12 mouse cellular contexts compared by ENCODE assay signal in the genomic region with DNA sequence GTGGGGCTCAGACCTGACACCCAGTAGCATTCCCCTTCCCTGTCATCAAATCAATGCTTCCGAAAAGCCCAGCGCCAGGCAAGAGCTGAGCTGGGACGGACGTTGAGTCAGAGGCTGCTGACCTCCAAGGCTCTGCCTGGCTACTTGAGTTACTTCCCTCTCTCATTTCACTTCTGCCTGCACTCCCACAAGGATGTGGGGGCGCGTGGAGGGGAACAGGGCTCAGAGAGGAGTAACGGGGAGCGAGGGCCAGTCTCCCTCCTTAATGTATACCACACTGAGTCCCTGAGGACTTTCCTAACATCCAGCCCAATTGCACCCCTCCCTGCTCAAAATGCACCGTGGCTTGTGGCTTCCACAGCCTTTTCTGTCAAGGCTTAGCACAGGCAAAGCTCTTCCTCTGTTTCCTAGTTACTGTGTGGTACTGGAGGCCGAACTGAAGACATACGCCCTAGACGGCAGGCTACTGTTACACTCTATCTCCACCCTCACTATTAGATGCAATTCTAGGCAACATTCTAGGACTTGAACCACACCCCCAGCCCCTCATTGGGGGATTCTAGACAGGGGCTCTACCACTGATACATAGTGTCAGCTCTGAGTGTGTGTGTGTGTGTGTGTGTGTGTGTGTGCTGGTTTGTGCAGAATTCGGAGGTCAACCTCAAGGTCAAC. TPM values are rescaled to one million over a fixed set of nuclear protein-coding genes. Genes with fewer than 3 reads are reported as not detected.
A peak's percentile ranks its signal among the peaks of the same experiment; 100 is the strongest.
DNase-seq lines count a peak whose midpoint lies in the region; ATAC-seq and TF ChIP-seq lines count a peak whose summit lies in the region.
"Had no signal": no experiment of that assay in that cellular context is flagged by ENCODE, and none has a peak within 500 bp of the region (broad histone marks: within the 10 kb centered on the region; RNA-seq: fewer than 3 reads in every experiment).

No protein-coding gene starts in this region.

- no peak overlapping the region for H3K4me3 ChIP-seq in kidney, embryonic 16.5 days (ENCODE audit: low read length)
- no peak overlapping the region for H3K4me3 ChIP-seq in embryonic fibroblast, embryonic 13.5 days (ENCODE audit: insufficient read depth, low read length)
- no peak overlapping the region for H3K4me3 ChIP-seq in neural tube, embryonic 14.5 days (ENCODE audit: low read depth, low read length)
- H3K4me3 ChIP-seq: heart, embryonic 15.5 days; lung, embryonic 15.5 days had no signal

- 0 out of 2 replicates have a peak, but pooled peaks have one; percentile 24 for ATAC-seq in kidney, embryonic 16.5 days (ENCODE audit: low FRiP score, low TSS enrichment)
- no peak for ATAC-seq in neural tube, embryonic 14.5 days (ENCODE audit: low read depth)
- ATAC-seq: inflammation-experienced regulatory T-cells, adult 6 months had no signal

- no peaks in the 10 kb centered on the region for H3K9me3 ChIP-seq in kidney, embryonic 16.5 days (ENCODE audit: low read length)
- H3K9me3 ChIP-seq in neural tube, embryonic 14.5 days (ENCODE audit: control insufficient read depth, low read length): no peaks in the 10 kb centered on the region
- H3K9me3 ChIP-seq: heart, embryonic 15.5 days; lung, embryonic 15.5 days had no signal

- peaks cover 34% of the 10 kb centered on the region for H3K4me1 ChIP-seq in kidney, embryonic 16.5 days (ENCODE audit: insufficient read depth, low read length)
- H3K4me1 ChIP-seq in embryonic fibroblast, embryonic 13.5 days (ENCODE audit: control insufficient read depth, insufficient read depth, low read length): peaks cover 28% of the 10 kb centered on the region
- H3K4me1 ChIP-seq in neural tube, embryonic 14.5 days (ENCODE audit: control insufficient read depth, insufficient read depth, low read length): peaks cover 2% of the 10 kb centered on the region; the same call in 1 of the 2 replicates

- no peak for DNase-seq in kidney, adult 9 months
- DNase-seq in adrenal gland, postnatal 25 days: peak; percentile 43
- no peak for DNase-seq in spleen, postnatal 10 days (ENCODE audit: low spot score in 2 of 2)
- no peak for DNase-seq in cerebellum, postnatal 25 days
- DNase-seq: cerebellum, adult 9-10 months had no signal

- no peaks in the 10 kb centered on the region for H3K36me3 ChIP-seq in kidney, embryonic 16.5 days (ENCODE audit: insufficient read depth, low read length)
- H3K36me3 ChIP-seq in neural tube, embryonic 14.5 days (ENCODE audit: control insufficient read depth, insufficient read depth, low read length): no peaks in the 10 kb centered on the region
- H3K36me3 ChIP-seq: heart, embryonic 15.5 days; lung, embryonic 15.5 days had no signal

- TF ChIP-seq POLR2A in embryonic fibroblast, embryonic 13.5 days (IDR thresholded peaks at IDR 0.05; ENCODE audit: low read depth, low read length): peak; percentile 53

- no peaks in the 10 kb centered on the region for H3K27me3 ChIP-seq in kidney, embryonic 16.5 days (ENCODE audit: insufficient read depth, low read length)
- H3K27me3 ChIP-seq in neural tube, embryonic 14.5 days (ENCODE audit: control insufficient read depth, insufficient read depth, low read length): no peaks in the 10 kb centered on the region
- H3K27me3 ChIP-seq: heart, embryonic 15.5 days; lung, embryonic 15.5 days had no signal

- H3K4me2 ChIP-seq in kidney, embryonic 16.5 days (replicated peaks; ENCODE audit: low read depth, low read length): no peak overlapping the region; the same call in 1 of the 2 replicates
- H3K4me2 ChIP-seq in neural tube, embryonic 14.5 days (ENCODE audit: low read depth, low read length): no peak overlapping the region
- H3K4me2 ChIP-seq: heart, embryonic 15.5 days; lung, embryonic 15.5 days had no signal

- 31% methylated on average over 13 of the region's 13 CpGs for WGBS in kidney, embryonic 16.5 days
- 59% methylated on average over 13 of the region's 13 CpGs for WGBS in neural tube, embryonic 14.5 days

- H3K9ac ChIP-seq in kidney, embryonic 16.5 days (replicated peaks; ENCODE audit: low read length): no peak overlapping the region
- H3K9ac ChIP-seq in neural tube, embryonic 14.5 days (replicated peaks; ENCODE audit: low read depth, low read length): no peak overlapping the region
- H3K9ac ChIP-seq: heart, embryonic 15.5 days; lung, embryonic 15.5 days had no signal

- H3K27ac ChIP-seq in kidney, embryonic 16.5 days (ENCODE audit: low read length): peak overlapping the region; percentile 67
- H3K27ac ChIP-seq in embryonic fibroblast, embryonic 13.5 days (ENCODE audit: insufficient read depth, low read length): peak overlapping the region; percentile 87
- 0 out of 2 replicates have a peak overlapping the region, but pooled peaks have one; percentile 28 for H3K27ac ChIP-seq in neural tube, embryonic 14.5 days (ENCODE audit: low read depth, low read length)
- H3K27ac ChIP-seq: heart, embryonic 15.5 days; lung, embryonic 15.5 days had no signal

- TF ChIP-seq CTCF in embryonic fibroblast, embryonic 13.5 days (IDR thresholded peaks at IDR 0.05; ENCODE audit: borderline replicate concordance, insufficient read depth, low read length): no peak

RNA-seq across cellular contexts. Expression of a gene that starts 9.8 kb away (rescaled TPM):
- polyA plus RNA-seq in kidney, embryonic 16.5 days (2015; fragmentation: Nextera tagmentation; extraction: Ambion mirVana): 28.3 and 31.9 TPM in 2 replicates
- 26.6 and 29.1 TPM in 2 replicates for total RNA-seq in adrenal gland, postnatal 25 days (2021)
- 14.8 and 18.1 TPM in 2 replicates for polyA plus RNA-seq in embryonic fibroblast, embryonic 13.5 days (2011; ENCODE audit: insufficient read length, low read depth, missing spikeins)
- 32.9 and 34.9 TPM in 2 replicates for polyA plus RNA-seq in neural tube, embryonic 14.5 days (2014; fragmentation: Nextera tagmentation; extraction: Ambion mirVana)

RNA-seq across cellular contexts. Expression of a gene that starts 19.6 kb away (rescaled TPM):
- 4.4 and 4.9 TPM in 2 replicates for polyA plus RNA-seq in kidney, embryonic 16.5 days (2015; fragmentation: Nextera tagmentation; extraction: Ambion mirVana)
- 0.21 TPM in 1 of 2 replicates, not detected in the other for total RNA-seq in adrenal gland, postnatal 25 days (2021)
- polyA plus RNA-seq in embryonic fibroblast, embryonic 13.5 days (2011; ENCODE audit: insufficient read length, low read depth, missing spikeins): 1.9 and 3.4 TPM in 2 replicates
- 2.0 and 2.1 TPM in 2 replicates for polyA plus RNA-seq in neural tube, embryonic 14.5 days (2014; fragmentation: Nextera tagmentation; extraction: Ambion mirVana)

RNA-seq across cellular contexts. Expression of a gene that starts 40.7 kb away (rescaled TPM):
- polyA plus RNA-seq in kidney, embryonic 16.5 days (2015; fragmentation: Nextera tagmentation; extraction: Ambion mirVana): not detected in 2 replicates
- not detected in 2 replicates for total RNA-seq in adrenal gland, postnatal 25 days (2021)
- polyA plus RNA-seq in embryonic fibroblast, embryonic 13.5 days (2011; ENCODE audit: insufficient read length, low read depth, missing spikeins): not detected in 2 replicates
- polyA plus RNA-seq in neural tube, embryonic 14.5 days (2014; fragmentation: Nextera tagmentation; extraction: Ambion mirVana): not detected in 2 replicates
- total RNA-seq: layer of hippocampus, postnatal 10 days had no signal
- polyA plus RNA-seq: inflammation-experienced regulatory T-cells, adult 6 months; lung, embryonic 15.5 days had no signal

RNA-seq across cellular contexts. Expression of a gene that starts 55.9 kb away (rescaled TPM):
- polyA plus RNA-seq in kidney, embryonic 16.5 days (2015; fragmentation: Nextera tagmentation; extraction: Ambion mirVana): 0.19 and 0.42 TPM in 2 replicates
- total RNA-seq in adrenal gland, postnatal 25 days (2021): 1.0 and 1.1 TPM in 2 replicates
- polyA plus RNA-seq in embryonic fibroblast, embryonic 13.5 days (2011; ENCODE audit: insufficient read length, low read depth, missing spikeins): not detected in 2 replicates
- polyA plus RNA-seq in neural tube, embryonic 14.5 days (2014; fragmentation: Nextera tagmentation; extraction: Ambion mirVana): 0.32 and 0.99 TPM in 2 replicates
- total RNA-seq: layer of hippocampus, postnatal 10 days had no signal
- polyA plus RNA-seq: heart, embryonic 15.5 days; inflammation-experienced regulatory T-cells, adult 6 months; lung, embryonic 15.5 days had no signal

Comparison
In these comparisons a context has a peak if more than half of its experiments do, and no peak if none do; other contexts are left out.
1. H3K27ac ChIP-seq: peak in every context shown above with its lines; median percentile 87 in embryonic fibroblast, embryonic 13.5 days; 67 in kidney, embryonic 16.5 days; 28 in neural tube, embryonic 14.5 days.